Mouse (Mus musculus) heart, embryonic 11.5 days (tissue): ENCODE results near the gene Cntn2. TPM values are rescaled to one million over a fixed set of nuclear protein-coding genes. Genes with fewer than 3 reads are reported as not detected.

ENCODE experiments used
- ATAC-seq: fragments of 200-750 bp; cut with Nextera tagmentation; replicated peaks from 2 replicates; pipeline ENCODE4 v1.8.0; 2017; ENCODE audit warnings: moderate library complexity; ENCODE audit not compliant: insufficient number of reproducible peaks, low FRiP score, low TSS enrichment
- H3K27ac ChIP-seq: fragments of 300-500 bp; sonication (generic); 2 replicates; pipeline ENCODE4 v1.5.1; 2014; ENCODE audit warnings: mild to moderate bottlenecking, low read depth, low read length
- H3K27me3 ChIP-seq: fragments of 300-500 bp; sonication (generic); 2 replicates; pipeline ENCODE4 v1.6.1; 2014; ENCODE audit warnings: mild to moderate bottlenecking, low read length, mixed read lengths; ENCODE audit not compliant: control insufficient read depth, insufficient read depth
- H3K36me3 ChIP-seq: fragments of 300-500 bp; sonication (generic); 2 replicates; pipeline ENCODE4 v1.6.1; 2014; ENCODE audit warnings: mild to moderate bottlenecking, low read length, moderate library complexity, mixed read lengths; ENCODE audit not compliant: control insufficient read depth, insufficient read depth
- H3K4me1 ChIP-seq: fragments of 300-500 bp; sonication (generic); 2 replicates; pipeline ENCODE4 v1.6.1; 2014; ENCODE audit warnings: low read length; ENCODE audit not compliant: control insufficient read depth, insufficient read depth
- H3K4me2 ChIP-seq: fragments of 300-500 bp; sonication (generic); 2 replicates; pipeline ENCODE4 v1.6.1; 2014; ENCODE audit warnings: mild to moderate bottlenecking, moderate library complexity
- H3K4me3 ChIP-seq: fragments of 300-500 bp; sonication (generic); 2 replicates; pipeline ENCODE4 v1.5.1; 2014; ENCODE audit warnings: low read depth, low read length
- H3K9ac ChIP-seq: fragments of 300-500 bp; sonication (generic); 2 replicates; pipeline ENCODE4 v1.6.1; 2014; ENCODE audit warnings: mild to moderate bottlenecking, low read depth, low read length, moderate library complexity
- H3K9me3 ChIP-seq: fragments of 300-500 bp; sonication (generic); replicated peaks from 2 replicates; pipeline ENCODE4 v1.6.1; 2016; ENCODE audit warnings: low read length; ENCODE audit not compliant: control insufficient read depth
- WGBS: fragments of 180-500 bp; shearing (Covaris S2); extraction: QIAGEN DNeasy Blood & Tissue Kit; methylation state at CpG from one replicate; pipeline ENCODE4 v1.1.7; 2014; ENCODE audit not compliant: insufficient replicate concordance; 5-methylcytosine and 5-hydroxymethylcytosine counted together
- polyA plus RNA-seq: library from polyadenylated mRNA; unstranded; fragments of >200 nt; fragmentation: Nextera tagmentation; extraction: Ambion mirVana; gene quantifications from 2 replicates; pipeline ENCODE4 v1.2.1, GENCODE M21; 2014

The Cntn2 gene
- polyA plus RNA-seq, 1 experiment from 2014 or later: 0.09 TPM

DNA sequence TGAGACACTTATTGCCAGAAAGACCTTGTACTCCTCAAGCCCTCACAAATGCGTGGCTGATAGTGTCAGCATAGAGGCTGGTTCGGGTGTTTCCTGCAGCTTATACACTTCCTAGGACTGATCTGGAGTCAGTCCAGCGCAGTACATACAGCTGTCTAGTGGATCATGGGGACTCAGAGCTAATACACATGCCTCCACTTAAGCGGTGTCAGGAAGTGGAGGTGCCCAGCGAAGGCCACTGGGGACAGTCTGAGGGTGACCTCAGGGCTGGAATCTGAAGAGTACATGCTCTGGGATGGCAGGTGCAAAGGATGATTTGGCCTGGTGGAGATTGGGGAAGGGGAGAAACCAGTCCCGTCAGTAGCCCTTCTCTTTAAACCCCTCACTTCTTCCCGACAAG, 2.4 kb downstream of the Cntn2 start:
- Histone ChIP-seq H3K36me3 (no peaks in the 10 kb centered on the region), H3K9me3 (no peaks in the 10 kb centered on the region), H3K9ac (no peak overlapping the region), H3K27me3 (peaks cover 82% of the 10 kb centered on the region), H3K4me3 (no peak overlapping the region), H3K4me1 (peaks cover 13% of the 10 kb centered on the region), H3K4me2 (no peak overlapping the region; the same call in 1 of the 2 replicates), H3K27ac (no peak overlapping the region)
- WGBS: 39% methylated on average over 7 of the region's 7 CpGs
- ATAC-seq: no peak

DNA sequence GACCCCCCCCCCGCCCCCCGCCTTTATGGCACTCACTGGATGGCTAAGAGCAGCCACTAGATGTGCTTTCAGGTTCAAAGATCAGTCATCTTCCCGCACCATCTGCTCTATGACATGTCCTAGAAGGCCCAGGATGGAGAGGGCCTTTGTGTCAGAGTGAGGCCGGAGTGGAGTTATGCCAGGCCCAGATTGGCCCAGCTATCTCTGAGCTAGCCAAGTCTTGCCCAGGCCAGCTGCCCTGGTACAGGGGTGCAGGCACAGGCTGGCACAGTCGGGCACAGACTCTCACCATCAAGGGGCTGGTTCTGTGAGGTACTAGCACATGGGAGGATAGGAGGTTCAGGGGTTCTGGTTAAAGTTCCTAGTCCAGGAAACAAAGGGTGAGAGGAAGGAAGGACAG, 5.3 kb downstream of the Cntn2 start:
- H3K4me3 ChIP-seq: no peak overlapping the region
- 75% methylated on average over 5 of the region's 5 CpGs for WGBS
- ATAC-seq: no peak

DNA sequence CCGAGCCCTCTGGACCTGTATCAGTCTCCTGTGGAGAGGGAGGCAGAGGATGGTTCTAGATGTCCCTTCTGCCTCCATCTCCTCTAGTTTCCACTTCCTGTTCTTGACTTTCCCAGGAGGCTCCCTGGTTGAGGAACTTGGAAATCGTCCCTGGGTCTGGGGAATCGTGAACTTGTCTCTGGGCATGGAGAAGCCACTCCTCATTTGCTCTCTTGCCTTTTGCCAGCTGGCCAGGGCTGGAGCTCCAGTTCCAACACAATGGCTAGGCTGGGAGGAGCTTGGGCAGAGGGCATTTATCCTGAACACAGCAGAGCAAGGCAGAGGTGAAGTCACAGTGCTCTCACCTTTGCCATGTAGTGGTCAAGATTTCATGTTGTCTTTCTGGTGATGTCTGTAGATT, 6.6 kb downstream of the Cntn2 start:
- Histone ChIP-seq H3K4me2 (no peak overlapping the region), H3K4me1 (peaks cover 8% of the 10 kb centered on the region), H3K9ac (no peak overlapping the region), H3K27me3 (peaks cover 84% of the 10 kb centered on the region), H3K9me3 (no peaks in the 10 kb centered on the region), H3K4me3 (no peak overlapping the region), H3K27ac (no peak overlapping the region), H3K36me3 (no peaks in the 10 kb centered on the region)
- WGBS: 72% methylated on average over 3 of the region's 3 CpGs
- ATAC-seq: no peak

More for the DNA sequence above, 5.3 kb downstream of the Cntn2 start:
- Histone ChIP-seq H3K27ac (no peak overlapping the region), H3K36me3 (no peaks in the 10 kb centered on the region), H3K27me3 (peaks cover 85% of the 10 kb centered on the region), H3K4me1 (peaks cover 13% of the 10 kb centered on the region), H3K9me3 (no peaks in the 10 kb centered on the region), H3K4me2 (no peak overlapping the region), H3K9ac (no peak overlapping the region)

DNA sequence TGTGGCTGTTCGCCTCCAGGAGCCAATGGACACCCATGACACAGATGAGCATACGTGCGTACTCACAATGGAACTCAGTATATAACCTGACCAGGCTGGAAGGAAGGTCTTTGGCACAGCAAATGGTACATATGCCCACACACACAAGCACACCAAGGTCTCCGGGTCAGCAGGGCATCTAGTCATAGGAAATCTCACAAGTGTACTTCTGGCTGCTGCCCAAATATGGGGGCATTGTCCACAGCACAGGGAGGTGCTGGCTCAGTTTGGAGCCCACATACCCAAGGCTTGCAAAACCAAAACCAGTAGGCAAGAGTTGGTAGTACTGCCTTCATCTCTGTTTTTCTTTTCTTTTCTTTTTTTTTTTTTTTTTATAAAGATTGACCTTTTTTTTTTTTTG, 7.5 kb downstream of the Cntn2 start:
- peaks cover 6% of the 10 kb centered on the region; the same call in 1 of the 2 replicates for H3K4me1 ChIP-seq
- no peak overlapping the region for H3K4me3 ChIP-seq
- peaks cover 80% of the 10 kb centered on the region for H3K27me3 ChIP-seq
- WGBS: 84% methylated on average over 4 of the region's 4 CpGs
- no peak overlapping the region for H3K4me2 ChIP-seq
- H3K9ac ChIP-seq: no peak overlapping the region
- no peak overlapping the region for H3K27ac ChIP-seq
- H3K36me3 ChIP-seq: no peaks in the 10 kb centered on the region
- no peaks in the 10 kb centered on the region for H3K9me3 ChIP-seq
- ATAC-seq: no peak

DNA sequence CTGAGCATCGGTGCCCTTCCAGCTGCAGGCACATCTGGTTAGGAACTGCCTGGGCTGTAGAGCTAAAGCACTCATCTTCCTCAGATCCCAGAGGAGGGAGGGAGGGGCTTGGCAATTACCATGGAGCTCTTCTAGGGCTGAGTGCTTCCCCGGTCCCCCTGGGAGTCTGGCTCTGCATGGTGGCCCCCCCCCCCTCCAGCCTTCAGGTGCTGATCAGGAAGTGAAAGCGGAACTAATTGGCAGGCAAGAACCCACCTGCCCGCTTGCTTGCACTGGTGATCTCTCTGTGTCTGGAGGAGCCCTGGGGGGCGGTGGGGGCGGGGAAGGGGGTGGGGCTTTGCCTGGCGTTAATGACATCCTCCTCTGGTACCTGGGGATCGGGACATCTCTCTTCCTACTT, 9.2 kb downstream of the Cntn2 start:
- Histone ChIP-seq H3K27me3 (peaks cover 66% of the 10 kb centered on the region), H3K36me3 (no peaks in the 10 kb centered on the region), H3K9me3 (no peaks in the 10 kb centered on the region), H3K4me1 (peaks cover 7% of the 10 kb centered on the region; the same call in 1 of the 2 replicates), H3K9ac (no peak overlapping the region), H3K27ac (no peak overlapping the region), H3K4me2 (no peak overlapping the region), H3K4me3 (no peak overlapping the region)
- 3% methylated on average over 8 of the region's 8 CpGs for WGBS
- ATAC-seq: no peak

DNA sequence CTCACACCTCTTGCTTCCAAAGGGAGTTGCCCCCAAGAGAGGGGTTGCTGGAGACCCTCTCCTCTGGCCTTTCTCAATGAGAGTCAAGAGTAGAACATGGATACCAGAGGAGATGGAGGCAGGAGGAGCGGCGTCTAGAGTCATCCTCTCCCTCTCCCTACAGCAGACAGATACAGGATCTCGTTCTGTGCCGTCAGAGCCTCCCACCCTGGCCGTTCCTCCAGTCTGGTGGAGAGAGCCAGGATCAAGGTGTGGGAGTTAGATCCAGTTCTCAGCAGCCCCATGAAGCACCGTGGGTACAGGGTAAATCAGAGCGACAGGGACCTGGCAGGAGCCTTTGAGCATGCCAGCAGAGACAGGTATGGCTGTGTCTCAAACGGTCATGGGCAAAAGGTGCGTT, 10.5 kb downstream of the Cntn2 start:
- no peak overlapping the region for H3K4me3 ChIP-seq
- H3K4me1 ChIP-seq: peaks cover 7% of the 10 kb centered on the region; the same call in 1 of the 2 replicates
- H3K27ac ChIP-seq: no peak overlapping the region
- H3K9ac ChIP-seq: no peak overlapping the region
- H3K4me2 ChIP-seq: no peak overlapping the region
- H3K36me3 ChIP-seq: no peaks in the 10 kb centered on the region
- 45% methylated on average over 9 of the region's 9 CpGs for WGBS
- ATAC-seq: no peak
- H3K27me3 ChIP-seq: peaks cover 61% of the 10 kb centered on the region
- H3K9me3 ChIP-seq: no peaks in the 10 kb centered on the region

DNA sequence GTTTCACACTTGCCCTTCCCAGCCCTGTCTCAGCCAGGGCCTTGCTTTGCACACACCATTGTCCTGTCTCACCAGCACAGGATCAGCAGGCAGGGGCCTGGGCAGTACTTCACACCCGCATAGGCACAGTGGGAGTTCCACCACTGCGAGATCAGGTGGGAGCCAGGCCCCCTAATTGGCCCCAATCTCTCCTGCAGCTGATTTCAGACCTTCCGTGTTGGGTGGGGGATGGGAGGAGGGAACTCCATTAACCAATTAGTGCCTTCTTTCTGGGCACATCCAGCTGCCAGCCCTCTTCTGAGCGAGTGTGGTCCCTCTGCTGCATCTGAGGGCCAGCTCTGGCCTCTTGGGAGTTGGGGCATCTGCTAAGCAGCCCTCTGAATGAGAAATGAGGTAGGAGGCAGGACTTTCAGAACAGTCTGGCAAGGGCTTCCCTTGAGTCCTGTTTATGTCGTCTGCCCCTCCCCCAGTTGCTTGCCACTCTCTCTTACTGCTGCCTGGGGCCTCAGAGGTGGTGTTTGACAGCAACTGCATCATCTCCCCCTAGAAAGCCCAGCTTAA, 12.3 kb downstream of the Cntn2 start:
- H3K4me1 ChIP-seq: peaks cover 7% of the 10 kb centered on the region; the same call in 1 of the 2 replicates
- peaks cover 56% of the 10 kb centered on the region for H3K27me3 ChIP-seq
- WGBS: 12% methylated on average over 5 of the region's 5 CpGs
- no peak overlapping the region for H3K4me3 ChIP-seq
- H3K9me3 ChIP-seq: no peaks in the 10 kb centered on the region
- no peak for ATAC-seq
- no peaks in the 10 kb centered on the region for H3K36me3 ChIP-seq
- no peak overlapping the region for H3K4me2 ChIP-seq
- no peak overlapping the region for H3K27ac ChIP-seq
- H3K9ac ChIP-seq: no peak overlapping the region

DNA sequence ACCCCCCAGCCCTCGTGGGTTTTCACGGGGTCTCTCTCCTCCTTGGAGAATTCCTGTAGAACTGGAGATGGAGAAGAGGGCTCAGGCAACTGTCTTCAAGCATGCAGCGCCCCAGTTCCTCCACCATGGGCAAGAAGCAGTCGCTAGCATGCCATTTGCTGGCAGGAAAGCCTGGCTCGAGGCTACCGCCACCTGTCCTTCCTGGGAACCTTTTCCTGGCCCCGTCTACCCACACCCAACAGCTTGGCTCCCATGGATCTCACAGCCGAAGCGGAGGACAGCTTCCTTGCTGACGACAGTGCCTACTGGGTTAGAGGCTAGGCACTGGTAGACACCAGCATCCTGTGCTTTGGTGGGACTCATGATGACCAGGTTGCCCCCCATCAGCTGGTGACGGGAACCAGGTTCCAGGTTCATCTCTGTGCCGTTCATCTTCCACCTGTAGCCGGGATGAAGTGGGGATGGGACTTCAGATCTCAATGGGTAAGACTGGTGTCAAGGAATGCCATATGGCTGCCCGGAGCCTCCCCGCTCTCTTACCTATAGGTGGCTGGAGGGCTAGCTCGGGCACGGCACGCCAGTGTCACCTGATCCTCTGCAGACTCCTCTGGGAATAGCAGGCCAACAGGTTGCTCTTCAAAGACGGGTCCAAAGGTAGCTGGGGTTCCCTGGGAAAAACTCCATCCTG, 14.3 kb downstream of the Cntn2 start:
- no peak overlapping the region for H3K9ac ChIP-seq
- peaks cover 37% of the 10 kb centered on the region for H3K27me3 ChIP-seq
- no peak overlapping the region for H3K27ac ChIP-seq
- peaks cover 7% of the 10 kb centered on the region; the same call in 1 of the 2 replicates for H3K4me1 ChIP-seq
- no peak overlapping the region for H3K4me3 ChIP-seq
- ATAC-seq: no peak
- WGBS: 80% methylated on average over 19 of the region's 19 CpGs
- no peak overlapping the region for H3K4me2 ChIP-seq
- H3K36me3 ChIP-seq: no peaks in the 10 kb centered on the region
- H3K9me3 ChIP-seq: no peaks in the 10 kb centered on the region

DNA sequence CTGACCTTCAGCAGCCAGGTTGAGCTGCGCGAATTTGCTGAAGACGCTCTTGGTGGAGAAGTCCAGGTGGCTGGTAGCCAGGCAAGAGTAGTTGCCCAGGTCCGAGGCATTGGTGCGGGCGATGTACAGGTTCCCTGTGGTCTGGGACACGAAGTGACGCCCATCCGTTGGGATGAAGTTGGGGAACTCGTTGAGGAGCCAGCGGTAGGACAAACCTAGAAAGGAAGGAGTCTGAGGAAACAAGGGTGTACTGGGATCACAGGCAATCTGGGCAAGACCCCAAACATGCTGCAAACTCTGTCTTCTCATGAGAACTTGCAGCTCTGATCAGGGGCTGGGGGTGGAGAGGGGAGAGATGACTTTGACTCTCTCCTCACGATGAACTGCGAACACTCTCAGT, 15.0 kb downstream of the Cntn2 start:
- Histone ChIP-seq H3K4me3 (no peak overlapping the region), H3K9me3 (no peaks in the 10 kb centered on the region), H3K9ac (no peak overlapping the region), H3K4me2 (no peak overlapping the region), H3K36me3 (no peaks in the 10 kb centered on the region), H3K27ac (no peak overlapping the region), H3K4me1 (peaks cover 7% of the 10 kb centered on the region; the same call in 1 of the 2 replicates), H3K27me3 (peaks cover 30% of the 10 kb centered on the region)
- WGBS: 86% methylated on average over 13 of the region's 13 CpGs
- ATAC-seq: no peak
